Mouse (Mus musculus): ENCODE measurements around the gene Gprin3. TPM values are rescaled to one million over a fixed set of nuclear protein-coding genes. Genes with fewer than 3 reads are reported as not detected.
A peak's percentile ranks its signal among the peaks of the same experiment; 100 is the strongest.

Gene Gprin3
- polyA plus RNA-seq, 2 experiments, result 0.02 to 0.06 TPM

DNA sequence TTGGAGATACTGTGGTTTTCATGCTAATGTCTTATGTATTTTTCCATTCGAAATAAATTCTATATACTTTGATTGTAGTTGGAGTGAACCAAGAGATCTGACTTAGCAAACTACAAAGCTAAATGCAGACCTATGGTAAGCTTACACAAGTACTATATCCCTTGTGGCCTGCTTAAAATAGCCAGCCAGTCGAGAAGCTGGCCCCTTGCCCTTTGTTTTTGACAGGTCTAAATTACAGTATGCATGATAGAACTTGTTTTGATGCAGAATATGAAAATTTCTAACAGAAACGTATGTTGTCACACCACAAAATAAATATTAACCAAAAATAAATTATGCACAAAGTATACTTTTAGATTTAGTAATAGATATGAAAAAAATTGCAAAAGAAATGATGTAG lies 9.8 kb upstream of the Gprin3 start:
- 38% methylated on average over 3 of the region's 3 CpGs for WGBS (ENCODE audit: insufficient replicate concordance)
- no peak overlapping the region for H3K4me2 ChIP-seq (ENCODE audit: low read depth)
- DNase-seq (ENCODE audit: low read depth in 3 of 3, low spot score in 3 of 3), result no peak

DNA sequence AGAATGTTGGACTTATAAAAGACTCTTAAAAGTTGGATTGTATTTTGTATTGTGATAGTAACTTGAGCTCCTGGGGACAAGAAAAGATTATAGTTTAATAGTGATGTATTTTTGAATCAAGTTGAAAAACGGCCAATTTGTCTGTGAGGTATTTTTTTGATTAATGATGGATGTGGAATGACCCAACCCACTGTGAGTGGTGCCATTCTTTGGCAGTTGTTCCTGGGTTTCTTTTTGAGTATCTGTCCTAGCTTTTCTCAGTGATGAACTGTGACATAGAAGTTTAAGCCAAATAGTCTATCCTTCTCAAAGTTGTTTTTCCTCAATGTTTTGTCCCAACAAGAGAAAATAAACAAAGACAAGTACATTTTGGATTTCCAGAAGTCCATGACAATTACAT lies 7.0 kb upstream of the Gprin3 start:
- 23% methylated on average over 1 of the region's 1 CpGs for WGBS (ENCODE audit: insufficient replicate concordance)
- Histone ChIP-seq H3K4me2 (ENCODE audit: low read depth) (no peak overlapping the region), H3K27me3 (ENCODE audit: control insufficient read depth, insufficient read depth, low read length) (no peaks in the 10 kb centered on the region), H3K9ac (replicated peaks) (no peak overlapping the region), H3K4me1 (replicated peaks; ENCODE audit: control insufficient read depth in 2 of 2, insufficient read depth in 2 of 2, low read length in 1 of 2) (no peaks in the 10 kb centered on the region), H3K36me3 (replicated peaks; ENCODE audit: control insufficient read depth, insufficient read depth, low read depth) (no peaks in the 10 kb centered on the region), H3K4me3 (ENCODE audit: insufficient read depth in 1 of 2, low read depth in 2 of 2, low read length in 2 of 2) (no peak overlapping the region), H3K27ac (no peak overlapping the region), H3K9me3 (ENCODE audit: control insufficient read depth, low read length) (no peaks in the 10 kb centered on the region)
- DNase-seq (ENCODE audit: low read depth in 3 of 3, low spot score in 3 of 3) (no peak), ATAC-seq (ENCODE audit: insufficient read depth) (no peak)
- TF ChIP-seq CTCF (IDR thresholded peaks at IDR 0.05; ENCODE audit: low read depth), result no peak
- TF ChIP-seq EP300 (IDR thresholded peaks at IDR 0.05; ENCODE audit: low read depth), result no peak

More for the DNA sequence above, 9.8 kb upstream of the Gprin3 start:
- Histone ChIP-seq H3K27ac (no peak overlapping the region), H3K9me3 (ENCODE audit: control insufficient read depth, low read length) (no peaks in the 10 kb centered on the region), H3K9ac (replicated peaks) (no peak overlapping the region), H3K4me1 (replicated peaks; ENCODE audit: control insufficient read depth in 2 of 2, insufficient read depth in 2 of 2, low read length in 1 of 2) (no peaks in the 10 kb centered on the region), H3K36me3 (replicated peaks; ENCODE audit: control insufficient read depth, insufficient read depth, low read depth) (no peaks in the 10 kb centered on the region), H3K4me3 (ENCODE audit: insufficient read depth in 1 of 2, low read depth in 2 of 2, low read length in 2 of 2) (no peak overlapping the region), H3K27me3 (ENCODE audit: control insufficient read depth, insufficient read depth, low read length) (no peaks in the 10 kb centered on the region)
- ATAC-seq (ENCODE audit: insufficient read depth), result no peak
- TF ChIP-seq CTCF (IDR thresholded peaks at IDR 0.05; ENCODE audit: low read depth), result no peak
- no peak for TF ChIP-seq EP300 (IDR thresholded peaks at IDR 0.05; ENCODE audit: low read depth)

DNA sequence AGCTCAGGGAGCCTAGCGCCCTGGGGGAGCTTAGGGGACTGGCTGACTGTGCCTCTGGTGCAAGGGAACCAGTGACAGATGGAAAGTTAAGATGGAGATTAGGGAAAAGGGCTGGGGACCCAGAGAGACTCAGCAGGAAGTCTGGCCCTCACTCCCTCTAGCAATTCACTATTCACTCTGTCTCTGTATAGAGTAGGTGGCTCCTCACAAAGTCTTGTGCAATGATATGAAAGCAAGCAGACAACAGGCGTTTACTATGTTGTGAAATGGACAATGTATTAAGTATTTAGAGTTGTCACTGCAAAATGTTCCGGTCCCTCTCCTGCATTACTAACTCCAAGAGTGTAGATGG lies 416 bp upstream of the Gprin3 start:
- peak overlapping the region in 1 of 2 experiments; percentile 40; a peak in 2 of 4 replicates for H3K4me3 ChIP-seq (ENCODE audit: insufficient read depth in 1 of 2, low read depth in 2 of 2, low read length in 2 of 2)
- ATAC-seq (ENCODE audit: insufficient read depth) (0 out of 2 replicates have a peak, but pooled peaks have one; percentile 13), DNase-seq (ENCODE audit: low read depth in 3 of 3, low spot score in 3 of 3) (no peak)
- no peaks in the 10 kb centered on the region for H3K36me3 ChIP-seq (replicated peaks; ENCODE audit: control insufficient read depth, insufficient read depth, low read depth)
- H3K27me3 ChIP-seq (ENCODE audit: control insufficient read depth, insufficient read depth, low read length), result no peaks in the 10 kb centered on the region
- WGBS (ENCODE audit: insufficient replicate concordance), result 28% methylated on average over 3 of the region's 3 CpGs
- peak overlapping the region; percentile 50 for H3K4me2 ChIP-seq (ENCODE audit: low read depth)
- no peak overlapping the region for H3K9ac ChIP-seq (replicated peaks)
- no peaks in the 10 kb centered on the region for H3K4me1 ChIP-seq (replicated peaks; ENCODE audit: control insufficient read depth in 2 of 2, insufficient read depth in 2 of 2, low read length in 1 of 2)
- H3K9me3 ChIP-seq (ENCODE audit: control insufficient read depth, low read length), result no peaks in the 10 kb centered on the region
- TF ChIP-seq EP300 (IDR thresholded peaks at IDR 0.05; ENCODE audit: low read depth) (no peak), CTCF (IDR thresholded peaks at IDR 0.05; ENCODE audit: low read depth) (no peak)
- H3K27ac ChIP-seq, result no peak overlapping the region

DNA sequence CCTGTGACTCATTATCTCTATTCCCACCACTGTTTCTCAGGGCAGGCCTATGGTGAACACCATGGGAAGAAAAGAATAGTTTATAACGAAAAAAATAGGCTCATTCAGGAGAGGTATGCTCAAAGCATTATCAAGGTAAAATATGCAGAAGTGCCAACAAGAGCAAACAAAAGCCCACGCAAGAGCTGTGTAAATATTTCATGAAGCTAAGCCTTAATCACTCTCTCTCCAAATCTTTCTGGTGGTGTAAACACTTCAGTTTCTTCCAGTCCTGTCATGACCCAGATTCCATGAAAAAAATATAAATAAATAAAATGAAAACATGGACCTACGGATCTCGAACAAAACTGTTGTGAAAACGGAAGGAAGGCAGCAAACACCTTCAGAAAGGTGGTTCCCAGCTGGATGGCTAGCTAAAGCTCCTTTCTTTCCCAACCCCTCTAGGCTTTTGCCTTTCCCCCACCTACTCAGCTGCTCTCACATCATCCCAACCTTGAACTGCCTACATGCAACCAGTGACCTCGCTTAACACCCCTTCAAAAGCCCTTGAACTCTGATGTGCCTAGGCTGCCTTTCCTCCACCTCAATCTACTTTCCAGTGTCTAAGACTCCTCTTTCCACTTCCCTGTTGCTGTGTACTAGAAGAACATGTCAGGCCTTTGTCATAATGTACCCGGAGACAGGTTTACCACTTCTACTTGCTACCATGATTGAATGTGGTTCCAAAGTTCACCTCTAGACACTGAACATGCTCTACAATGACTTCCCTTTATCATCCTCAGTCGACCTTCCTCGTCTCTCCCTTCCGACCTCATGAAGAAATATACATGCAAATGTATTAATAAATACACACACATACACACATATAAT lies 988 bp downstream of the Gprin3 start:
- Histone ChIP-seq H3K4me3 (ENCODE audit: insufficient read depth in 1 of 2, low read depth in 2 of 2, low read length in 2 of 2) (no peak overlapping the region), H3K4me1 (replicated peaks; ENCODE audit: control insufficient read depth in 2 of 2, insufficient read depth in 2 of 2, low read length in 1 of 2) (no peaks in the 10 kb centered on the region), H3K27ac (no peak overlapping the region), H3K4me2 (ENCODE audit: low read depth) (no peak overlapping the region), H3K27me3 (ENCODE audit: control insufficient read depth, insufficient read depth, low read length) (no peaks in the 10 kb centered on the region), H3K36me3 (replicated peaks; ENCODE audit: control insufficient read depth, insufficient read depth, low read depth) (no peaks in the 10 kb centered on the region), H3K9ac (replicated peaks) (no peak overlapping the region), H3K9me3 (ENCODE audit: control insufficient read depth, low read length) (no peaks in the 10 kb centered on the region)
- TF ChIP-seq EP300 (IDR thresholded peaks at IDR 0.05; ENCODE audit: low read depth) (no peak), CTCF (IDR thresholded peaks at IDR 0.05; ENCODE audit: low read depth) (no peak)
- DNase-seq (ENCODE audit: low read depth in 3 of 3, low spot score in 3 of 3) (no peak), ATAC-seq (ENCODE audit: insufficient read depth) (no peak)
- WGBS (ENCODE audit: insufficient replicate concordance), result 45% methylated on average over 10 of the region's 10 CpGs

DNA sequence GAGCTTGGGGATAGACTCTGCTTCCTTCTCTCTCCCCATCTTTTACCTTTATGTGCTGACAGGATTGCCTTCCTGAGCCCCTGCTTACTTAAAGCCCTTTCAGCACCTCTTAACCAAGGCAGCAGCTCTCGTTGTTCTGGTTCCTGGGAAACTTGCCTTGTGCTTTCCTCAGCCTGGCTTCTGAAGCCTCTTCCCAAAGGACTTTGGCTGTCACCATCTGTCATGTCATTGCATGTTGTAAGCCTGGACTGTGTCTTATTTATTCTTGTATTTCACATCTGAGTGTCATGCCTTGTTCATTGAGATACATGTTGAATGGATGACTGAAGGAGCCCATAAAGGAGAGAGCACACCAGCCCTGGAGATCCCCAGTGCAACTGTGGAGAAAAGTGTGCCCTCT lies 2.3 kb downstream of the Gprin3 start:
- DNase-seq (ENCODE audit: low read depth in 3 of 3, low spot score in 3 of 3) (no peak), ATAC-seq (ENCODE audit: insufficient read depth) (no peak)
- Histone ChIP-seq H3K36me3 (replicated peaks; ENCODE audit: control insufficient read depth, insufficient read depth, low read depth) (no peaks in the 10 kb centered on the region), H3K9me3 (ENCODE audit: control insufficient read depth, low read length) (no peaks in the 10 kb centered on the region), H3K27ac (no peak overlapping the region), H3K4me2 (ENCODE audit: low read depth) (no peak overlapping the region), H3K4me3 (ENCODE audit: insufficient read depth in 1 of 2, low read depth in 2 of 2, low read length in 2 of 2) (no peak overlapping the region), H3K27me3 (ENCODE audit: control insufficient read depth, insufficient read depth, low read length) (no peaks in the 10 kb centered on the region), H3K9ac (replicated peaks) (no peak overlapping the region), H3K4me1 (replicated peaks; ENCODE audit: control insufficient read depth in 2 of 2, insufficient read depth in 2 of 2, low read length in 1 of 2) (no peaks in the 10 kb centered on the region)
- TF ChIP-seq CTCF (IDR thresholded peaks at IDR 0.05; ENCODE audit: low read depth) (no peak), EP300 (IDR thresholded peaks at IDR 0.05; ENCODE audit: low read depth) (no peak)
- WGBS (ENCODE audit: insufficient replicate concordance), result 54% methylated on average over 1 of the region's 1 CpGs
